Mouse (Mus musculus): ENCODE measurements at regions not wholly inside any gene's neighbourhood (a gene's known extent, or its start where the extent isn't known, plus 50 kb on each side); places are given as distances from the start of the nearest gene placed in this dataset.

GRCm38 (mm10) chr2:9801484-9801883, 79.6 kb upstream of the 4930412O13Rik start:
- no peak for TF ChIP-seq CTCF (IDR thresholded peaks at IDR 0.05)
- TF ChIP-seq POLR2A (IDR thresholded peaks at IDR 0.05; ENCODE audit: insufficient read depth, low read depth, low read length), result no peak

Data from heart, adult 2 months (tissue).